Mouse (Mus musculus) cerebellum, postnatal 4 days (tissue): ENCODE results near the gene Ankrd61.

Experiments
- DNase-seq, 2 experiments: peaks; one replicate each; pipeline ENCODE4 v3.0.0; 2022; ENCODE audit warnings: low spot score in 2 of 2, mixed read lengths in 1 of 2

Gene Ankrd61

GRCm38 (mm10) chr5:143897635-143898330 is at the start of gene Ankrd61:
TSS of gene Ankrd61 (minus strand) at chr5:143897685.
- DNase-seq, result no peak

- DNase-seq, result no peak
Measured at GRCm38 (mm10) chr5:143943231-143944125, 46.0 kb upstream of the Ankrd61 start.

DNA sequence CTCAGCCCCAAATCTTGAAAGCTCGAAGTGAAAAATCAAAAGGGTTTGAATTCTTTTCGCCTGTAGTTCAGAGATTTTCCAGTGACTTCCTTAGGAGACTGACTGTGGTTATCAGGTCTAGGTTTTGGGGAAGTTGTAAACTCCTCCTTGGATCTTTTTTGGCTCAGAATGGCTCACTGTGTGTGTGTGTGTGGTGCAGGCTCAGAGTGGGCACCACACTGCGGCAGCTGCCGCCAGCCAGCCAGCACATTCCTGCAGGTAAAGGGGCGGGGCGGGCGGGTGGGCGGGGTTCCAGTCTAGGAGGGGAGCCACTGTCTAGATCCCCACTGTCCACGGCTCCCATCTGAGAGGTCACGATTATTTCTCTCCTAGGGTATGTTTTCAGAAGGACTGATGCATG is 44.1 kb upstream of the Ankrd61 start:
- DNase-seq, result no peak

- no peak for DNase-seq
Measured at GRCm38 (mm10) chr5:143936156-143936555, 38.7 kb upstream of the Ankrd61 start.

DNA sequence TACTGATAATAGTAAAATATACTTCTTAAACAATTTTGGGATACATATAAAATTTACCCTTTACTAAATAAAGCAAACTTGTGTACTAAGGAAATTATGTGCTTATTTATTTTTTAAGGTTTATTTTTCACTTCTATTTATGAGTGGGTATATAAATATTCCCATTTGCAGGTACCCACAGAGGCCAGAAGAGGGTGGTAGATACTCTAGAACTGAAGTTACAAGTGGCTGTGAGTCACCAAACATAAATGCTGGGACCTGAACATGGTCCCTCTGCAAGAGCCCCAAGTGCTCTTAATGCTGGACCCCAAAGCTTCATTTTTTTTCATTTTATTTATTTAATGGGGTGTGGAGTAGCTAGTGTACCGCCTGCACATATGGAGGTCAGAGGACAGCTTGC is 36.4 kb upstream of the Ankrd61 start:
- DNase-seq, result no peak

DNA sequence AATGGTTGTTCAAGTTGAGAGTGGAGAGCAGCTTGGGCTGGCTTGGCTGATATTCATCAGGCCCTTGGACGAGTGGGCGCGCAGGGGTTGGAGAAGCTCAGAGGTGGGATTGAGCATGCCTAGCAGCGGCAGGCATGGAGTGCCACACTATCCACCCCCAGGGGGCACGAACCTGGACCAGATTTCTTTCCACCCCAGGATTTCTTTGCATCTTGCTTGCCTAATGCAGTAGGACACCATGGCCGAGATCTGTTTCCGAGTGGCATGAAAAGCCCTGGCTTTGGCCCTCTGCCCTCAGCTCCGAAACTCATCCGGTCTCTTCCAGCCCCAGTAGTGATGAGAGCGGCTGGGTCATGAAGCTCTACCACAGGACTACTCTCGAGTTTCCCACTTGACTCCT is 35.9 kb upstream of the Ankrd61 start:
- DNase-seq, result no peak

DNA sequence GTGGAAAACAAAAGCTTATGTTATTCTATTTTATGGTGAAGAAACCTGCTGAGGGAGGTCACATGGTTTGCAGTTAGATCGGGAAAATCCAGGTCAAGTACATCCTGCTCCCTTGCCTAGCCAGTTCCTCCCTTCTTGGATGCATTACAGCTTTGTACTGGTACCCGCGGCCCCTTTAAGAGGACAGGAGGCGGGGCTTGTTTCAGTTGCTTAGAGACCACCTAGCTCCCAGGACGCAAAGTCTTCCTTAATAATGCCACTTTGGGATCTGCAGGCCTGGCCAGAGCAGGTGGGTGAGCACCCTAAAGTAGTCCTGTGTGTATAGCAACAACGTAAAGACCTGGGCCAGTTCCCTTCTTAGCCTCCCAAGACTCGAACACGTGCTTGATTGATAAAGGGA is 35.3 kb upstream of the Ankrd61 start, which contains the start of gene Rsph10b:
TSS of gene Rsph10b (plus strand) at position 205 of the 400 bp plus-strand sequence.
- DNase-seq, result no peak

DNA sequence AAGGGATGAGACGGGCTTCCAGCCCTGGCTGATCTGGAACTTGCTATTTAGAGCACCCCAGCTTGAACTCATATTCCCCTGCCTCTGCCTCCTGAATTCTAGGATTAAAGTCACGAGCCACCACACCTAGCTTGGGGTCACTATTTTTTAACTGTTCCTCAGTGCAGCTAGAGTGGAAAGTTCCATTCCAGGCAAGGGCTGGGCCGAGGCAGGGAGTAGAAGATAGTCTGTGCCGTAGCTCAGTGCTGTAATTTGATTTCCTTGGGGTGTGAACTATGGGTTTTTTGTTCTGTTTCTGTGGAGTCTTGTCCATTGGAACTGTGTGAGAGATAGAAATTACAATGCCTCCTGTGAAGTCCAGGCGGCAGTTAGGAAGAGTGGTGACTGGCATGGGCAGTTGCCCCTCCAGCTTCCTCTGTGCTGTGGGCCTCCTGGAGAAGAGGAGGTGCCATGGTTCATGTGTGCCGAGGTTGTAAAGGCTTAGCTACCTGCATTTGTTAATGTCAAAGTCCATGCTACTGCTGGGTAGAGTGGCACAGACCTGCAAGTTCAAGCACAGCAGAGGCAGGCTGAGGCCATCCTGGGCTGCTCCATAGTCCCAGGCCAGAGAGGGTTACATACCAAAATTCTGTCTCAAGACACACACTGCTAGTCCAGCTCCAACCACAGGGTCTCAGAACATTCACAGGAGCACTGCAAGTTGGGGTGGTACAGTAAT is 34.5 kb upstream of the Ankrd61 start:
- no peak for DNase-seq

DNA sequence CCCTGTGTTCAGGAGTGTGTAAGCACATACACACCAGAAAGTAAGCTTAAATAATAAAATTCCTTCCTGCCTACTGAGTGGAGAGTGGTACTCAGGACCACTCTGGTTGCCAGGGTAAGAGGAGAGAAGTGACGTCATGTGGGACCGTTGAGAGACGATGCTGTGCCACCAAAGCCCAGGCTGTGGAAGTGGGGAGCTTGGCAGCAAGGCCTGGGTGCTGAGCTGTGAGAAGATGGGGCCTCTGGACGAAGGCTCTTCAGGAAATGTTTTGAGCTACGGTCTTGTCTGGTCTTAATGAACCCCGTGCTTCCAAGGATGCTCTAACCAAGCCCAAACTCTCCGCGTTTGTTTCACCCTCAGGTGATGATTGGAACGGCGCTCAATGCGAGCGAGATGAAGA is 33.2 kb upstream of the Ankrd61 start:
- no peak for DNase-seq

GRCm38 (mm10) chr5:143929291-143929690 is 31.8 kb upstream of the Ankrd61 start:
- DNase-seq, result no peak

GRCm38 (mm10) chr5:143927875-143928274 is 30.4 kb upstream of the Ankrd61 start, which contains the start of gene Gm42421:
TSS of gene Gm42421 (plus strand) at chr5:143928175.
- DNase-seq, result no peak

GRCm38 (mm10) chr5:143924781-143925452 is 27.4 kb upstream of the Ankrd61 start:
- no peak for DNase-seq

DNA sequence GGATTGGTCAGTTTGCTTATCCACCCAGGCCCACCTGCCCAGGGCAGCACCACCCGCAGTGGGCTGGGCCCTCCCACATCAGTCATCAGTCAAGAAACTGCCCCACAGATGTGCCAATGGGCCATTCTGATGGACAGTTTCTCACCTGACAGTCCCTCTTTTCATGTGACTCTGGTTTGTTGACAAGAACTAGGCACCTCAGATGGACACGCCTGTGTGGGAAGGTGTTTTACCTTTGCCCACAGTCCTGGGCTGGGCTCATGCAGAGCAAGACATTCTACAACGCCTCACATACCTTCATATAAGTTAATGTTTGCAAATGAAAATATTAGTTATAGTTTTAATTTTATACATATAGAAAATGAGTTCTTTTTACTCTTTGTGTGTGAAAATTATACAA is 20.6 kb upstream of the Ankrd61 start:
- no peak for DNase-seq

- DNase-seq, result no peak
Measured at GRCm38 (mm10) chr5:143917418-143917817, 19.9 kb upstream of the Ankrd61 start.

GRCm38 (mm10) chr5:143916221-143916620 is 18.7 kb upstream of the Ankrd61 start:
- DNase-seq, result no peak

DNA sequence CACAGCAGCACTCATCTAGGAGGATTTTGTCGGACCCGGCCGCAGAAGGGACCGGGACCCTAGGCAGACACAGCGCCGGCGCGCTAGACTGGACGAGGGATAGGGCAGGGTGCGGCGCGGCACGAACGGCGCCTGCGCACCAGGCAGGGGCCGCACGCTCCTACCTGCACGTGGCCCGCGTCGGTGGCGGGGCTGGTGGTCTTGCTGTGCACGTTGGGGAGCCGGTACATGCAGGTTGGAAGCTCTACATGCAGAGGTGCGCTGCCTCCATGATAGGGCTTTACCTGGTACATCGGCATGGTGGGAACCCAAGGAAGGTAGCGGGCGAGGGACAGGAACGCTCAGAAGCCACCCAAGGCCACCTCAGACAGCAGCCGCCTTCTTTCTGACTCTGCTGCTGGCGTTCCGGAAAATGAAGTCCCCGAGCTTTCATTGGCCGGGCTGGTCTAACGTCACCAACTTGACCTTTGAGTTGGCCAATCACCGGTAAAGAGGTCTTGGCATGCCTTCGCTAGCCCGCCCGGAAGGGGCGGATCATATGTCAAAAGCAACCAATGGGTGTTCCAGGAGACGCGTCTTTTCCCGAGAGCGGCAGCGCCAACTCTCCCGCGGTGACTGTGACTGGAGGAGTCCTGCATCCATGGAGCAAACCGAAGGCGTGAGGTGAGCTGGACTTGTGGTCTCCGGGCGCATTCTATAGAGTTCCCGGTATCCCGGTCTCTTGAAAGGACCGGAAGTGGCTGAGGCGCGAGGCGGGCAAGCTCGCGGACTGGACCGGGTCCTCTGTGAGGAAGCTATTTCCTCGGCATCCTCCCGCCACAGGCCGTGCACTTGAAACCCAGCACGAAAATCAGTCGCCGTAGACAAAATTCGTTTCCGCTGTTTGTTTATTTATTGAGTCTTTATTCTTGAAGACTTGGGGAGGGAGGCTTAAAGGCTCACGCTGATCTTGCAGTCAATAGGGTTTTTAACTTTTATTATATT is 12.2 kb upstream of the Ankrd61 start, which contains the start of the genes Aimp2 and Pms2:
TSS of gene Aimp2 (minus strand) at position 431 of the 984 bp plus-strand sequence.
TSS of gene Pms2 (plus strand) at position 548 of the 984 bp plus-strand sequence.
- peak; percentile 79 to 92 for DNase-seq

DNA sequence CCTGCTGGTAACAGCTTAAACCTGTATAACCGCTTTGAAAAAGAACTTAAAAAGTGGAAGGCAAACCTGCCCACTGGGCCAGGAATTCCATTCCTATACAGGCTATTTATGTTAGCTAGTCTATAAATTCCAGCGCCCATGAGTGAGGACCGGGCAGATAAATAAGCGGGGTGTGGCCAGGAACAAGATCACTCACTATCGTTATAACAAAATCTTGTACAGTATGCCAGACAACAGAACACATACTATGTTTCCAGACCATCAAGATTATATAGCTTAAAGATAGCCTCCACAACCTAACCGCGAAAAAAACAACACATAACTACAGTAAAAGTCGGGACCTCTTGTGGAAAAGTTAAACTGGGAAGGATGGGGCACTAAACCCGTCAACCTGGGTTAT is 11.4 kb upstream of the Ankrd61 start:
- DNase-seq, result no peak

DNA sequence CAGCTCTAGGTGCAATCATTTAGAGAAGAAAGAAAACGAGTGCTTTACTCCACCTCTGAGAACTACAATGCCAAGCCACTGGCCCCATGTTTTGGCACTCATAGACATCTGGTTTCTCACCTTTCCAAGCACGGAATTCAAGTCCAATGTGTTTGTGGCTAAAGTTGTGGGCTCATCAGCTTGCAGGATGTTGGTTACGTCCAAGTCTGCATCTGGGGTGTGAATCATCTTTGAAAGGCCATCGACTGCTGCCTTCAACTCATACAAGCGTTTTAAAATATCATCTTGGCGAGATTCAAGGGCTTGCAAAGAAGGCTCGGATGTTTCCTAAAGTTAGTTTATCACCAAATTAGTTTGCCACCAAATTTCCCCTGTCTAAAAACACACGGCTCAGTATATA is 8.9 kb upstream of the Ankrd61 start:
- no peak for DNase-seq

GRCm38 (mm10) chr5:143903813-143904212 is 6.3 kb upstream of the Ankrd61 start:
- DNase-seq, result no peak

- no peak for DNase-seq
Measured at GRCm38 (mm10) chr5:143902111-143902510, 4.6 kb upstream of the Ankrd61 start.
